Mouse (Mus musculus) neural tube, embryonic 14.5 days (tissue): ENCODE measurements around the gene Pip5k1b. TPM values are rescaled to one million over a fixed set of nuclear protein-coding genes. Genes with fewer than 3 reads are reported as not detected.
"Not testable (repeated sequence)": the region's sequence is repeated elsewhere in the genome, so short reads cannot be mapped to it uniquely, and the experiment has no call there.

ENCODE experiments used
- ATAC-seq: fragments of 200-750 bp; cut with Nextera tagmentation; 2 replicates; pipeline ENCODE4 v1.8.0; 2017; ENCODE audit warnings: low read depth, mild to moderate bottlenecking, moderate TSS enrichment, moderate library complexity
- H3K27ac ChIP-seq: fragments of 300-500 bp; sonication (generic); 2 replicates; pipeline ENCODE4 v1.5.1; 2014; ENCODE audit warnings: low read depth, mild to moderate bottlenecking, control low read depth, low read length, moderate library complexity, mixed read lengths
- H3K27me3 ChIP-seq: fragments of 300-500 bp; sonication (generic); 2 replicates; pipeline ENCODE4 v1.6.1; 2014; ENCODE audit warnings: low read length; ENCODE audit not compliant: control insufficient read depth, insufficient read depth
- H3K36me3 ChIP-seq: fragments of 300-500 bp; sonication (generic); 2 replicates; pipeline ENCODE4 v1.6.1; 2014; ENCODE audit warnings: low read length, mixed read lengths; ENCODE audit not compliant: control insufficient read depth, insufficient read depth
- H3K4me1 ChIP-seq: fragments of 300-500 bp; sonication (generic); 2 replicates; pipeline ENCODE4 v1.6.1; 2014; ENCODE audit warnings: low read length; ENCODE audit not compliant: control insufficient read depth, insufficient read depth
- H3K4me2 ChIP-seq: fragments of 300-500 bp; sonication (generic); 2 replicates; pipeline ENCODE4 v1.6.1; 2014; ENCODE audit warnings: mild to moderate bottlenecking, low read depth, low read length, control low read depth
- H3K4me3 ChIP-seq: fragments of 300-500 bp; sonication (generic); 2 replicates; pipeline ENCODE4 v1.5.1; 2014; ENCODE audit warnings: low read depth, low read length, control low read depth, mixed read lengths
- H3K9ac ChIP-seq: fragments of 300-500 bp; sonication (generic); replicated peaks from 2 replicates; pipeline ENCODE4 v1.6.1; 2014; ENCODE audit warnings: low read depth, mild to moderate bottlenecking, control low read depth, low read length, mixed read lengths
- H3K9me3 ChIP-seq: fragments of 300-500 bp; sonication (generic); 2 replicates; pipeline ENCODE4 v1.6.1; 2016; ENCODE audit warnings: low read length; ENCODE audit not compliant: control insufficient read depth
- WGBS: fragments of 180-500 bp; shearing (Covaris S2); extraction: QIAGEN DNeasy Blood & Tissue Kit; methylation state at CpG from one replicate; pipeline ENCODE4 v1.1.7; 2014; 5-methylcytosine and 5-hydroxymethylcytosine counted together
- polyA plus RNA-seq: library from polyadenylated mRNA; unstranded; fragments of >200 nt; fragmentation: Nextera tagmentation; extraction: Ambion mirVana; gene quantifications from 2 replicates; pipeline ENCODE4 v1.2.1, GENCODE M21; 2014

Pip5k1b gene
- polyA plus RNA-seq, 1 experiment from 2014 or later = 2.1 TPM

DNA sequence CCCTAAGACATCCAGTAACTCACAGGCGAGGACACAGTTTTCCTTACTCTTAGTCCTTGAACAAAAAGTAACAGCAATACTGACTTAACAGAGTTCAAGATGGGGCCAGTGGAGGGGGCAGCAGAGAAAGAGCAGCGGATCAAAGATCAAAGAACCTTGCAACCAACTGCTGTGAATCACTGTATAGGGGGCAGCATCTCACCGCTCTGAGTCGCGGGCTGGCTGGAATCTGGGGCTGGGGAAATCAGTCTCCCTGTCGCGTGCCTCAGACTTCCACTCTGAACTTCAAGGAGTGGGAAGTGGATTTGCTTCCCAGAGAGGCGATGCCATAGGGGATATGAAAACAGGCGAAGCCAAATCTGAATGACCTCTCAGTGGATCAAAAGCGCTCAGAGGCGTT lies 1.8 kb upstream of the Pip5k1b start:
- Histone ChIP-seq H3K4me2 (peak overlapping the region; percentile 71), H3K27ac (no peak overlapping the region), H3K27me3 (peaks cover 3% of the 10 kb centered on the region; the same call in 1 of the 2 replicates), H3K9ac (no peak overlapping the region), H3K9me3 (no peaks in the 10 kb centered on the region), H3K36me3 (no peaks in the 10 kb centered on the region), H3K4me1 (peaks cover 5% of the 10 kb centered on the region), H3K4me3 (no peak overlapping the region)
- ATAC-seq = no peak
- 1% methylated on average over 11 of the region's 11 CpGs for WGBS

DNA sequence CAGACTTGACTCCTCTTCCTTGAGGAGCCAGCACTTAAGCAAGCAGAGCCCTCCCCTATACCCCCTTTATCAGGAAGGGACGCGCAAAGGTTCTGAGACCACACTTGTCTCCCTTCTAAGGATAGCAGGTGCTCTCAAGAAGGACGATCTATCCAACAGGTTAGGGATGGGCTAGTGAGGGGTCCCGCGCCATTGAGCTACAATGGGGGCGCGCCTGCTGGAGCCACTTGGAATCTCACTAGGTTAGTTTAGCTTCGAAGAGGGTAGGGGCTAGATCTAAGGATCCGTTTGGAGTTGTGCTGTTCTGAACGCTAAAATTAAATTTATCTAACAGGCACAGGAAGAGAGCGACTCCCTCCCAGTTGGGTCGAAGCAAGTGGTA lies 904 bp upstream of the Pip5k1b start:
- no peak for ATAC-seq
- peaks cover 5% of the 10 kb centered on the region for H3K4me1 ChIP-seq
- H3K9me3 ChIP-seq = no peaks in the 10 kb centered on the region
- H3K4me2 ChIP-seq = peak overlapping the region; percentile 71
- H3K4me3 ChIP-seq = peak overlapping the region; percentile 81
- peak overlapping the region; percentile 81; the same call in 1 of the 2 replicates for H3K9ac ChIP-seq
- peaks cover 3% of the 10 kb centered on the region; the same call in 1 of the 2 replicates for H3K27me3 ChIP-seq
- no peak overlapping the region for H3K27ac ChIP-seq
- H3K36me3 ChIP-seq = no peaks in the 10 kb centered on the region
- WGBS = under 1% methylated on average over 12 of the region's 12 CpGs

DNA sequence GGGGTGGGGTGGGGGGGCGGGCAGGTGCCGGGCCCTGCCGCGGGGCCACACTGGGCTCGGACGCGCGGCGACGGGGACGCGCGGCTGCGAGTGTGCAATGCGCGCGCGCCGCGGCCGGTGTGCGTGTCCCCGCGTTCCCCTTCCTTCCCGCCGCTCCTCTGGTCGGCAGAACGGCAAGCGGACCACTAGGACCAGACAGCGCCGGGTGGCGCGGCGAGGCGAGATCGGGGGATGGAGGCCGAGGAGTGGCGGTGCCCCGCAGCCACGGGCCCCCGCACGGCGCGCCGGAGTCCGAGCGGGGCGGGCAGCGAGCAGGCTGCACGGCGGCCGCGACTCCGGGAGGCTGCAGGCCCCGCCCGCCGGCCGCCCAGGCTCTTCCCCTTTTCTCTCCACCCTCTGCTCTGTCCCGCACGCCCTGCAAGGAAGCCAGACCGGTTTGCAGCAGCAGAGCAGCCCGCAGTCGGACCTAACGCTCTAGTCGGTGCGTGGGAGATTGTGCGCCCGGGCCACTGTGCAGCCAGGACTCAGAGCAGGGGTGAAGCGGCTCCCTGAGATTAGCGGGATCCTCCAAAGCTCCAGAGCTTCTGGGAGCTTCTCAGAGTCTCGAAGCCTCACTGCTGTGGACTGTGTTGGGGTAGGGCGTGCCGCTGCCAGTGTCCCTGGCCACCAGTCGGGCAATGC lies 372 bp upstream of the Pip5k1b start:
- under 1% methylated on average over 47 of the region's 74 CpGs for WGBS
- no peaks in the 10 kb centered on the region for H3K36me3 ChIP-seq
- ATAC-seq = peak; percentile 87
- H3K4me1 ChIP-seq = peaks cover 5% of the 10 kb centered on the region
- 0 out of 2 replicates have a peak overlapping the region, but pooled peaks have one; percentile 34 for H3K27ac ChIP-seq
- no peaks in the 10 kb centered on the region for H3K9me3 ChIP-seq
- H3K4me3 ChIP-seq = peak overlapping the region; percentile 81
- H3K4me2 ChIP-seq = peak overlapping the region; percentile 71
- H3K27me3 ChIP-seq = peaks cover 3% of the 10 kb centered on the region; the same call in 1 of the 2 replicates
- peak overlapping the region; percentile 81 for H3K9ac ChIP-seq

DNA sequence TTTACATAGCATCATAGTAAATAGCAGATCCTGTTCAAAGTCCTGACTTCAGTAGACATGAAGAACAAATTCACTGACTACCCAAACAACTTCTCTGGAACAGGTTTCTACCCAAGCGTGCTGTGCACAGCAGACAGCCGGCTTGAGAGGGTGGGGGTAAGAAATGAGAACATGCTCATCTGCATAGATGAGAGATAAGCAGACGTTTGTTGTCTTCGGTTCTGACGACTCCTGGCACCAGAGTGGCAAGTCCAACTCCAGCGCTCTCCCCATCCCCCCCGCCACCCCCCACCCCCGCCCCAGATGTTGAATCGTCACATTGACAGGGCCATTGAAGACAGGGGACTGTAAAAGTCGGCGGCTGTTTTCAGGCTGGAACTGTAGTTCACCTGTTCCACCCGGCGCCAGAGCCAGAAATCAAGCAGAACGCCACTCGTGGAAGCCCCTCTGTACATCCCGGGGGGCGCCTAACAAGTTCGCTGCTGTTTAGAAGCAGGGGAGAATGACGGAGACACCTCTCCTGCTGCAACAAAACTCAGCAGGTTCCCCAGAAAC lies 684 bp downstream of the Pip5k1b start:
- under 1% methylated on average over 19 of the region's 19 CpGs for WGBS
- peak overlapping the region; percentile 71 for H3K4me2 ChIP-seq
- H3K27ac ChIP-seq = no peak overlapping the region
- H3K9ac ChIP-seq = peak overlapping the region; percentile 81; the same call in 1 of the 2 replicates
- peak overlapping the region; percentile 81 for H3K4me3 ChIP-seq
- peaks cover 5% of the 10 kb centered on the region for H3K4me1 ChIP-seq
- H3K9me3 ChIP-seq = no peaks in the 10 kb centered on the region
- peaks cover 3% of the 10 kb centered on the region; the same call in 1 of the 2 replicates for H3K27me3 ChIP-seq
- ATAC-seq = peak; percentile 10; the same call in 1 of the 2 replicates
- H3K36me3 ChIP-seq = no peaks in the 10 kb centered on the region

DNA sequence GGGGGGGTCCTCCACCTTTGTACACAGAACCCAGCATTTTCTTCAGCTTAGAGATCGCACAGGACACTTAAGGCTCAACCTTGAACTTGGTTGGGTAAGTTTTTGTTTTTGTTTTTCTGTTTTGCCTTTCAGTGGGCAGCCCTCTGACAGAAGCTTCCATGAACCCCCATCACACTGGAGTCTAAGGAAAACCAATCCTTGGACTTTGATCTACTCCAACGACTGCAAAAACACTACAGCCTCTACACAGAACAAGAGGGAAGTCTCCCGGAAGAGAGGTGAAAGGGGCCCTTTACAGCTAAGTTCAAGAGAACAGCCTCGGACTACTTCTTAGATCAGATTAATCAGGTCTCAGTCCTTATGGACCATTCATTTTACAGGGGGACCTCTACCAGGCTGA lies 1.2 kb downstream of the Pip5k1b start:
- 19% methylated on average over 4 of the region's 4 CpGs for WGBS
- H3K27me3 ChIP-seq = peaks cover 3% of the 10 kb centered on the region; the same call in 1 of the 2 replicates
- H3K4me3 ChIP-seq = no peak overlapping the region
- peak overlapping the region; percentile 71; the same call in 1 of the 2 replicates for H3K4me2 ChIP-seq
- no peak for ATAC-seq
- H3K36me3 ChIP-seq = no peaks in the 10 kb centered on the region
- H3K27ac ChIP-seq = no peak overlapping the region
- H3K4me1 ChIP-seq = peaks cover 5% of the 10 kb centered on the region
- H3K9me3 ChIP-seq = no peaks in the 10 kb centered on the region
- H3K9ac ChIP-seq = no peak overlapping the region

DNA sequence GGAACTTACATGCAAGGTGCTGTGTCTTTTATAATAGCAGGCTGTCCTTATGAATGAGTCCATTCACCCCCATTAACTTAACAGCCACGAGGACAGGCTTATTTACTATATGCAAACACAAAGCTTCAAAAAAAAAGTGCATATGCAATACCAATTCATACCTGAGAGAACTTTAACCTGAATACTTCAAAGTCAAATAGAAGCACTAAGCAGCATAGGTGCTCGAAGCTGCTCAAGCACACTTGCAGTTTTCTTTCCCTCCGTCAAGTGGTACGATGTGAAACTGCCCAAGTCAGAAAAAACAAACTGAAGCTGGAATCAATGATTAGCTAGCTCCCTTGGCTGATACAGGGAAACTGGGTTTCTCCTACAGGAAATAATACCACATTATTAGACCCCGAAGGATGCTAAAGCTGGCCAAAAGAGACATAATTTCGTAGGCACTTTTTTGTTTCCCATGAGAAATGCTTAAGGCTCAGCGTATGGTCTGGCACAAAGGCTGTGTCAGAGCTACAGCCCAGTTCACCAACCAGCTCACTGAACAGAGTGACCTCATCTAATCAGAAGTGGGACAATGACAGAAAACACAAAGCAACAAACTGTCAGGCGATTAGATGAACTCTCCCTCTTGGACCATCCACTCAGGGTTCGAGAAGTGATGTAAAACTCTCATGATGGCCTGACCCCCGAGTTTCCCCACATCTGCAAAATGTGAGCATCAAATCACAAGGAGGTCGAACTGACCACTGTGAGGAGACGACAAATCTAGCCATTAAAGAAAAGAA lies 2.2 kb downstream of the Pip5k1b start:
- H3K9ac ChIP-seq = no peak overlapping the region
- H3K4me1 ChIP-seq = peaks cover 5% of the 10 kb centered on the region
- no peak overlapping the region for H3K4me2 ChIP-seq
- no peak overlapping the region for H3K27ac ChIP-seq
- no peak for ATAC-seq
- no peak overlapping the region for H3K4me3 ChIP-seq
- H3K9me3 ChIP-seq = no peaks in the 10 kb centered on the region
- 49% methylated on average over 12 of the region's 12 CpGs for WGBS
- H3K36me3 ChIP-seq = no peaks in the 10 kb centered on the region
- H3K27me3 ChIP-seq = peaks cover 3% of the 10 kb centered on the region; the same call in 1 of the 2 replicates

DNA sequence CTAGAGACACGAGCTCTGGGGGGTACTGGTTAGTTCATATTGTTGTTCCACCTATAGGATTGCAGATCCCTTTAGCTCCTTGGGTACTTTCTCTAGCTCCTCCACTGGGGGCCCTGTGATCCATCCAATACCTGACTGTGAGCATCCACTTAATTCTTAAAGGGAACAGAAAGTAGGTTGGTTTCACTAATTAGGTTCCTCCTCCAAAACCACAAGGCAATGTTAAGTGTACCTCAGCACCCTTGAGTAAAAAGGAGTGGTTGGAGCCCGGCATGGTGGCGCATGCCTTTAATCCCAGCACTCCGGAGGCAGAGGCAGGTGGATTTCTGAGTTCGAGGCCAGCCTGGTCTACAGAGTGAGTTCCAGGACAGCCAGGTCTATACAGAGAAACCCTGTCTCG lies 3.0 kb downstream of the Pip5k1b start:
- H3K27ac ChIP-seq, H3K9me3 ChIP-seq, H3K4me2 ChIP-seq, H3K4me1 ChIP-seq, H3K27me3 ChIP-seq, ATAC-seq, H3K9ac ChIP-seq, H3K4me3 ChIP-seq, H3K36me3 ChIP-seq: not testable (repeated sequence)
- 93% methylated on average over 6 of the region's 6 CpGs for WGBS

DNA sequence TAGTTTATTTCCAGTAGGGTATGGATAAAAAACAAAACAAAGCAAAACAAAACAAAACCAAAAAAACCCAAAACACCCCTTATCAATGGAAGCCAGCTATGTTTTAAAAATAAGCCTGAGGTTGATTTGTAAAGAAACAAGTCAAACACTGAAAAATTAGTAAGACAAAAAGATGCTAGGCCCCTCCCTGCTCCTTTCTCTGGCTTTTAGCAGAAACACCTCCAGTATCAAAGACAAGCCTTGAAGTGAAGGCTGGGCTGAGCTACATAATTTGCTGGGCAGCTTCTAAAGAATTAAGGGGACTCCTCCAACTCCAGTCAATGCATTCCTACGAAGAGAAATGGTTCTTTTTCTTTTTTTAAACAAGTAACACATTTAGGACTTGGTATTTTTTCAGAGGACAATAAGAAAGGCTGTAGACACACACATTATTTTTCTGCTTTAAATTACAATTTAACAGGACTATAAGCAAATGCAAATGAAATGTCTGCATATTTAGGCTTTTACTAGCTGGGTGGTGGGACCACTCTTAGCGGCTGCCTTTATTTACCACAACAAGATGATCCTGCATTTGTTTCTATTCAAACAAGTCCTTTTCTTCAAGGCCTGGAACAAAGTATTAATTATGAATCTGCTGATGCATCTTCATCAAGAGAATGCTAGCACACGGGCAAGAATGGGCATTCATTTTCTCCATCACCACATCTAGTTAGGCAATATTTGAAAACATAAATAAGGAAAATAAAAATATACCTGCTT lies 4.3 kb downstream of the Pip5k1b start:
- Histone ChIP-seq H3K4me2 (no peak overlapping the region), H3K27ac (no peak overlapping the region), H3K4me1 (no peaks in the 10 kb centered on the region), H3K9ac (no peak overlapping the region), H3K27me3 (no peaks in the 10 kb centered on the region), H3K36me3 (no peaks in the 10 kb centered on the region), H3K9me3 (no peaks in the 10 kb centered on the region), H3K4me3 (no peak overlapping the region)
- WGBS = 50% methylated on average over 3 of the region's 3 CpGs
- ATAC-seq = no peak
